Mouse (Mus musculus) CD8-positive naive resting alpha-beta T cell, adult 2 months (primary cell): ENCODE results near the gene Ubap2l.

ENCODE experiments used
- DNase-seq, 2 experiments: peaks; one replicate each; pipeline ENCODE4 v3.0.0; 2022; ENCODE audit warnings: low read depth in 2 of 2, low spot score in 2 of 2

Gene Ubap2l

GRCm38 (mm10) chr3:89976859-89977258, 75.6 kb downstream of the Ubap2l start:
- DNase-seq = no peak

- DNase-seq = no peak
Observed at GRCm38 (mm10) chr3:89968509-89968908, 83.9 kb downstream of the Ubap2l start.

- peak; percentile 33 to 62 for DNase-seq
Observed at GRCm38 (mm10) chr3:89966946-89967345, 85.5 kb downstream of the Ubap2l start.

GRCm38 (mm10) chr3:89965972-89966371, 86.5 kb downstream of the Ubap2l start:
- DNase-seq = no peak

GRCm38 (mm10) chr3:89965557-89965956, 86.9 kb downstream of the Ubap2l start:
- DNase-seq = no peak

GRCm38 (mm10) chr3:89963926-89964739, 88.3 kb downstream of the Ubap2l start:
- DNase-seq = peak in 1 of 2 experiments; percentile 42

GRCm38 (mm10) chr3:89963221-89963763, 89.1 kb downstream of the Ubap2l start, which contains the start of gene Atp8b2:
Gene Atp8b2 (minus strand): TSS chr3:89963508.
- peak; percentile 26 to 37 for DNase-seq

GRCm38 (mm10) chr3:89962751-89963220, 89.6 kb downstream of the Ubap2l start:
- DNase-seq = peak in 1 of 2 experiments; percentile 21

- no peak for DNase-seq
Observed at GRCm38 (mm10) chr3:89962059-89962750, 90.2 kb downstream of the Ubap2l start.

GRCm38 (mm10) chr3:89961436-89961835, 91.0 kb downstream of the Ubap2l start:
- no peak for DNase-seq

- DNase-seq = peak; percentile 72 to 77
Observed at GRCm38 (mm10) chr3:89960469-89960868, 92.0 kb downstream of the Ubap2l start.

- no peak for DNase-seq
Observed at GRCm38 (mm10) chr3:89959435-89959834, 93.0 kb downstream of the Ubap2l start.

- DNase-seq = no peak
Observed at GRCm38 (mm10) chr3:89957880-89958279, 94.5 kb downstream of the Ubap2l start.

GRCm38 (mm10) chr3:89956177-89956971, 96.1 kb downstream of the Ubap2l start:
- no peak for DNase-seq

- peak; percentile 78 to 81 for DNase-seq
Observed at GRCm38 (mm10) chr3:89953420-89953819, 99.0 kb downstream of the Ubap2l start.
